ENCODE assay signal across 8 mouse cellular contexts in genomic region chr17:47610849-47611660, GRCm38 (mm10). TPM values are rescaled to one million over a fixed set of nuclear protein-coding genes. Genes with fewer than 3 reads are reported as not detected.
DNase-seq lines count a peak whose midpoint lies in the region; ATAC-seq and TF ChIP-seq lines count a peak whose summit lies in the region.

Gene Bysl (minus strand): TSS chr17:47611492.
Gene Med20 (plus strand): TSS chr17:47611582.
Gene Gm20517 (plus strand): TSS chr17:47611589.

- H3K79me2 ChIP-seq in MEL (ENCODE audit: control insufficient read depth, insufficient read depth, low read length, poor library complexity): peaks cover 81% of the 10 kb centered on the region

- H3K27ac ChIP-seq in MEL (ENCODE audit: control insufficient read depth, low read depth, low read length): peak within 1 kb of the TSS; percentile 85
- peak within 1 kb of the TSS; percentile 90 for H3K27ac ChIP-seq in cerebellum, adult 2 months (ENCODE audit: insufficient read depth, low read length)
- H3K27ac ChIP-seq in lung, embryonic 16.5 days (ENCODE audit: low read length): peak within 1 kb of the TSS; percentile 82

- peaks cover 6 to 36% of the 10 kb centered on the region in 2 experiments for H3K36me3 ChIP-seq in MEL (ENCODE audit: control insufficient read depth in 1 of 2, insufficient read depth in 2 of 2, low read length in 2 of 2)
- peaks cover 13% of the 10 kb centered on the region for H3K36me3 ChIP-seq in lung, embryonic 16.5 days (ENCODE audit: control insufficient read depth, insufficient read depth, low read length)

- no peaks in the 10 kb centered on the region for H3K9me3 ChIP-seq in MEL (replicated peaks; ENCODE audit: insufficient read depth, low read length)
- no peaks in the 10 kb centered on the region for H3K9me3 ChIP-seq in lung, embryonic 16.5 days (ENCODE audit: control insufficient read depth, low read length)

- TF ChIP-seq CTCF in MEL (IDR thresholded peaks at IDR 0.05 in 2 of 3, conservative IDR thresholded peaks at IDR 0.05 in 1 of 3; ENCODE audit: control insufficient read depth in 1 of 3, insufficient read depth in 1 of 3, low read depth in 2 of 3, low read length in 3 of 3, poor library complexity in 1 of 3, severe bottlenecking in 1 of 3): peak; percentile 80 to 82 (median 80)
- TF ChIP-seq CTCF in cerebellum, adult 2 months (IDR thresholded peaks at IDR 0.05; ENCODE audit: borderline replicate concordance, insufficient read depth, low read depth, low read length): peak; percentile 86

- H3K4me3 ChIP-seq in MEL (ENCODE audit: control insufficient read depth in 1 of 2, insufficient read depth in 1 of 2, low read depth in 2 of 2, low read length in 2 of 2): peak within 1 kb of the TSS; percentile 77 to 84
- H3K4me3 ChIP-seq in cerebellum, adult 2 months (replicated peaks; ENCODE audit: insufficient read depth, low read depth, low read length): peak within 1 kb of the TSS; percentile 97
- peak within 1 kb of the TSS; percentile 86 for H3K4me3 ChIP-seq in lung, embryonic 16.5 days (ENCODE audit: low read length)

- peak; percentile 60 to 81 for TF ChIP-seq POLR2A in MEL (IDR thresholded peaks at IDR 0.05; ENCODE audit: control insufficient read depth in 1 of 2, insufficient read depth in 1 of 2, low read depth in 1 of 2, low read length in 2 of 2, poor library complexity in 1 of 2)
- TF ChIP-seq POLR2A in cerebellum, adult 2 months (IDR thresholded peaks at IDR 0.05; ENCODE audit: borderline replicate concordance, insufficient read depth, low read length): peak; percentile 82

- WGBS in cerebellum, adult 2 months: under 1% methylated on average over 59 of the region's 59 CpGs
- WGBS in lung, embryonic 16.5 days: under 1% methylated on average over 59 of the region's 59 CpGs

- peak; percentile 92 to 94 for ATAC-seq in hematopoietic stem cell, adult 5-6 weeks (replicated peaks in 1 of 2; ENCODE audit: insufficient read depth in 1 of 2, low FRiP score in 2 of 2, low TSS enrichment in 1 of 2, low read depth in 1 of 2, poor library complexity in 2 of 2, severe bottlenecking in 2 of 2)
- peak; percentile 95 for ATAC-seq in lung, embryonic 16.5 days (ENCODE audit: low read depth)

- peaks cover 2 to 33% of the 10 kb centered on the region in 2 experiments; a peak in 3 of 4 replicates for H3K4me1 ChIP-seq in MEL (ENCODE audit: control insufficient read depth in 1 of 2, insufficient read depth in 2 of 2, low read length in 2 of 2)
- 0 out of 2 replicates have a peak, but pooled peaks cover 8% of the 10 kb centered on the region for H3K4me1 ChIP-seq in cerebellum, adult 2 months (ENCODE audit: control insufficient read depth, insufficient read depth, low read length)
- peaks cover 17% of the 10 kb centered on the region for H3K4me1 ChIP-seq in lung, embryonic 16.5 days (replicated peaks; ENCODE audit: control insufficient read depth, insufficient read depth, low read length)

- peak; percentile 98 for DNase-seq in MEL (ENCODE audit: low read depth, low spot score)
- DNase-seq in cerebellum, adult 2 months: peak; percentile 97
- peak; percentile 94 for DNase-seq in forelimb bud, embryonic 11.5 days (ENCODE audit: low read depth, low spot score)
- peak; percentile 90 for DNase-seq in layer of hippocampus, adult 9-10 months (ENCODE audit: low spot score)
- DNase-seq in ovary, postnatal 10 days (ENCODE audit: low spot score): peak; percentile 93
- peak; percentile 93 to 96 for DNase-seq in thymus, postnatal 10 days (ENCODE audit: low spot score in 2 of 2)

- H3K27me3 ChIP-seq in MEL (ENCODE audit: control insufficient read depth in 1 of 2, insufficient read depth in 2 of 2, low read length in 2 of 2): no peaks in the 10 kb centered on the region
- no peaks in the 10 kb centered on the region for H3K27me3 ChIP-seq in cerebellum, adult 2 months (ENCODE audit: control insufficient read depth, insufficient read depth, low read length)
- no peaks in the 10 kb centered on the region for H3K27me3 ChIP-seq in lung, embryonic 16.5 days (ENCODE audit: control insufficient read depth, insufficient read depth, low read depth, low read length)

- peak within 1 kb of the TSS; percentile 86 for H3K4me2 ChIP-seq in lung, embryonic 16.5 days (ENCODE audit: low read depth, low read length)

- TF ChIP-seq RAD21 in MEL (IDR thresholded peaks at IDR 0.05; ENCODE audit: low read depth, low read length): no peak

- 0 out of 4 replicates have a peak, but pooled peaks of 1 of the 2 experiments have one; percentile 19 for TF ChIP-seq EP300 in MEL (IDR thresholded peaks at IDR 0.05; ENCODE audit: low read depth in 1 of 2, low read length in 2 of 2)

- peak within 1 kb of the TSS; percentile 84 for H3K9ac ChIP-seq in MEL (ENCODE audit: control insufficient read depth, low read depth, low read length, poor library complexity, severe bottlenecking)
- peak within 1 kb of the TSS; percentile 85 for H3K9ac ChIP-seq in lung, embryonic 16.5 days (ENCODE audit: low read length)

TF ChIP-seq in MEL, 35 proteins besides CTCF, POLR2A, EP300 and RAD21 (continues in another document):
- TF ChIP-seq POLR2AphosphoS2 (IDR thresholded peaks at IDR 0.05; ENCODE audit: low read length) (peak; percentile 83), SMC3 (IDR thresholded peaks at IDR 0.05; ENCODE audit: low read depth, low read length) (peak; percentile 2; the same call in 1 of the 2 replicates), MXI1 (IDR thresholded peaks at IDR 0.05; ENCODE audit: low read depth, low read length) (peak; percentile 99), HCFC1 (IDR thresholded peaks at IDR 0.05; ENCODE audit: low read depth, low read length) (peak; percentile 97), KAT2A (conservative IDR thresholded peaks at IDR 0.05; ENCODE audit: low read depth, low read length) (peak; percentile 75; the same call in 1 of the 2 replicates), USF2 (IDR thresholded peaks at IDR 0.05; ENCODE audit: borderline replicate concordance in 1 of 2, insufficient read depth in 1 of 2, low read depth in 1 of 2, low read length in 2 of 2) (no peak), BHLHE40 (IDR thresholded peaks at IDR 0.05; ENCODE audit: borderline replicate concordance, low read depth, low read length) (no peak), ZKSCAN1 (IDR thresholded peaks at IDR 0.05; ENCODE audit: low read depth, low read length) (no peak), CHD2 (IDR thresholded peaks at IDR 0.05; ENCODE audit: low read length) (no peak), TAL1 (IDR thresholded peaks at IDR 0.05; ENCODE audit: low read length) (no peak), RCOR1 (IDR thresholded peaks at IDR 0.05; ENCODE audit: low read depth, low read length) (no peak), MAFK (IDR thresholded peaks at IDR 0.05; ENCODE audit: borderline replicate concordance, low read depth, low read length) (no peak), MEF2A (IDR thresholded peaks at IDR 0.05; ENCODE audit: extremely low read depth, insufficient replicate concordance, low read depth, low read length, poor library complexity, severe bottlenecking) (no peak), SIN3A (IDR thresholded peaks at IDR 0.05; ENCODE audit: low read length) (peak; percentile 94), USF1 (IDR thresholded peaks at IDR 0.05; ENCODE audit: low read depth, low read length) (no peak), UBTF (IDR thresholded peaks at IDR 0.05; ENCODE audit: borderline replicate concordance, insufficient read depth, low read depth, low read length) (no peak), MAZ (IDR thresholded peaks at IDR 0.05; ENCODE audit: low read depth, low read length) (peak; percentile 77; the same call in 1 of the 2 replicates), JUND (IDR thresholded peaks at IDR 0.05; ENCODE audit: low read depth, low read length) (peak; percentile 74; the same call in 1 of the 2 replicates), ELF1 (IDR thresholded peaks at IDR 0.05; ENCODE audit: low read depth, low read length) (peak; percentile 65), ZNF384 (IDR thresholded peaks at IDR 0.05; ENCODE audit: low read depth, low read length) (no peak), ZC3H11A (IDR thresholded peaks at IDR 0.05; ENCODE audit: low read depth, low read length) (no peak; the same call in 1 of the 2 replicates), NRF1 (IDR thresholded peaks at IDR 0.05; ENCODE audit: insufficient read depth, low read depth, low read length, poor library complexity, severe bottlenecking) (peak; percentile 78), MAX (IDR thresholded peaks at IDR 0.05; ENCODE audit: low read length) (peak; percentile 90), ZMIZ1 (IDR thresholded peaks at IDR 0.05; ENCODE audit: low read depth, low read length) (no peak), MYC (IDR thresholded peaks at IDR 0.05; ENCODE audit: low read depth, low read length) (peak; percentile 96), GATA1 (IDR thresholded peaks at IDR 0.05; ENCODE audit: low read depth, low read length) (no peak), CHD1 (IDR thresholded peaks at IDR 0.05; ENCODE audit: low read depth, low read length) (no peak), POLR2AphosphoS5 (IDR thresholded peaks at IDR 0.05; ENCODE audit: borderline replicate concordance, low read depth, low read length) (no peak)

RNA-seq across cellular contexts. Expression of gene Bysl, which starts in this region (rescaled TPM):
- total RNA-seq in MEL (2012; rRNA removed): 60.2 and 69.3 TPM in 2 replicates
- polyA plus RNA-seq in MEL (2012; ENCODE audit: insufficient read depth in 1 of 2, insufficient read length in 2 of 2, low read depth in 1 of 2, low replicate concordance in 2 of 2, missing spikeins in 1 of 2): 10 to 100 TPM in 1 of 2 experiments, not detected in 1; 85.4 TPM
- 13.6 and 14.9 TPM in 2 replicates for polyA plus RNA-seq in cerebellum, adult 2 months (2012; rRNA removed)
- 6.9 and 12.1 TPM in 2 replicates for total RNA-seq in hematopoietic stem cell, adult 5-6 weeks (2017)
- polyA plus RNA-seq in lung, embryonic 16.5 days (2015; fragmentation: Nextera tagmentation; extraction: Ambion mirVana): 17.0 and 19.4 TPM in 2 replicates

RNA-seq across cellular contexts. Expression of gene Med20, which starts in this region (rescaled TPM):
- total RNA-seq in MEL (2012; rRNA removed): 45.9 and 62.6 TPM in 2 replicates
- polyA plus RNA-seq in MEL (2012; ENCODE audit: insufficient read depth in 1 of 2, insufficient read length in 2 of 2, low read depth in 1 of 2, low replicate concordance in 2 of 2, missing spikeins in 1 of 2): 10 to 100 TPM in 1 of 2 experiments, not detected in 1; 45.7 TPM
- polyA plus RNA-seq in cerebellum, adult 2 months (2012; rRNA removed): 43.7 and 47.1 TPM in 2 replicates
- total RNA-seq in hematopoietic stem cell, adult 5-6 weeks (2017): 18.0 and 33.5 TPM in 2 replicates
- 50.1 and 51.6 TPM in 2 replicates for polyA plus RNA-seq in lung, embryonic 16.5 days (2015; fragmentation: Nextera tagmentation; extraction: Ambion mirVana)

RNA-seq across cellular contexts. Expression of gene Gm20517, which starts in this region (rescaled TPM):
- 1.1 and 2.9 TPM in 2 replicates for total RNA-seq in MEL (2012; rRNA removed)
- 1 to 10 TPM in 1 of 2 experiments, not detected in 1; 1.9 TPM for polyA plus RNA-seq in MEL (2012; ENCODE audit: insufficient read depth in 1 of 2, insufficient read length in 2 of 2, low read depth in 1 of 2, low replicate concordance in 2 of 2, missing spikeins in 1 of 2)
- polyA plus RNA-seq in cerebellum, adult 2 months (2012; rRNA removed): 1.7 and 2.1 TPM in 2 replicates
- total RNA-seq in hematopoietic stem cell, adult 5-6 weeks (2017): 3.1 and 7.0 TPM in 2 replicates
- polyA plus RNA-seq in lung, embryonic 16.5 days (2015; fragmentation: Nextera tagmentation; extraction: Ambion mirVana): 1.8 and 2.2 TPM in 2 replicates

Comparison
In these comparisons a context has a peak if more than half of its experiments do, and no peak if none do; other contexts are left out.
1. Peak in every context shown above with its lines: DNase-seq, ATAC-seq, H3K4me3 ChIP-seq and H3K27ac ChIP-seq.